Mouse (Mus musculus) midbrain, embryonic 12.5 days (tissue): ENCODE results near the gene Brd9. TPM values are rescaled to one million over a fixed set of nuclear protein-coding genes. Genes with fewer than 3 reads are reported as not detected.
A peak's percentile ranks its signal among the peaks of the same experiment; 100 is the strongest.
"Not testable (repeated sequence)": the region's sequence is repeated elsewhere in the genome, so short reads cannot be mapped to it uniquely, and the experiment has no call there.

ENCODE experiments used
- ATAC-seq: fragments of 200-750 bp; cut with Nextera tagmentation; 2 replicates; pipeline ENCODE4 v1.8.0; 2017; ENCODE audit warnings: low read depth, moderate TSS enrichment, moderate library complexity; ENCODE audit not compliant: low FRiP score
- H3K27ac ChIP-seq: fragments of 300-500 bp; sonication (generic); replicated peaks from 2 replicates; pipeline ENCODE4 v1.5.1; 2016; ENCODE audit warnings: mild to moderate bottlenecking
- H3K27me3 ChIP-seq: fragments of 300-500 bp; sonication (generic); 2 replicates; pipeline ENCODE4 v1.6.1; 2016; ENCODE audit warnings: mild to moderate bottlenecking
- H3K36me3 ChIP-seq: fragments of 300-500 bp; sonication (generic); 2 replicates; pipeline ENCODE4 v1.6.1; 2016
- H3K4me1 ChIP-seq: fragments of 300-500 bp; sonication (generic); 2 replicates; pipeline ENCODE4 v1.6.1; 2016
- H3K4me2 ChIP-seq: fragments of 300-500 bp; sonication (generic); replicated peaks from 2 replicates; pipeline ENCODE4 v1.6.1; 2016; ENCODE audit warnings: mild to moderate bottlenecking, moderate library complexity
- H3K4me3 ChIP-seq: fragments of 300-500 bp; sonication (generic); 2 replicates; pipeline ENCODE4 v1.5.1; 2016; ENCODE audit warnings: mild to moderate bottlenecking
- H3K9ac ChIP-seq: fragments of 300-500 bp; sonication (generic); replicated peaks from 2 replicates; pipeline ENCODE4 v1.6.1; 2016; ENCODE audit warnings: mild to moderate bottlenecking, moderate library complexity
- H3K9me3 ChIP-seq: fragments of 300-500 bp; sonication (generic); 2 replicates; pipeline ENCODE4 v1.6.1; 2016; ENCODE audit warnings: mild to moderate bottlenecking
- WGBS: fragments of 180-500 bp; shearing (Covaris S2); methylation state at CpG from one replicate; pipeline ENCODE4 v1.1.7; 2016; 5-methylcytosine and 5-hydroxymethylcytosine counted together
- microRNA-seq: library from miRNA; unstranded; fragments of <30 nt; microRNA quantifications from one replicate; pipeline ENCODE4, GENCODE M21; 2017
- polyA plus RNA-seq: library from polyadenylated mRNA; unstranded; fragments of >200 nt; fragmentation: Nextera tagmentation; extraction: Ambion mirVana; gene quantifications from 2 replicates; pipeline ENCODE4 v1.2.1, GENCODE M21; 2016

Brd9 gene
- polyA plus RNA-seq, 1 experiment from 2014 or later = 83.8 TPM

- H3K27ac ChIP-seq = no peak overlapping the region
- 84% methylated on average over 4 of the region's 4 CpGs for WGBS
Observed at GRCm38 (mm10) chr13:73996456-73996855, 58.8 kb downstream of the Brd9 start.

GRCm38 (mm10) chr13:74000519-74000918 lies 62.9 kb downstream of the Brd9 start:
- Histone ChIP-seq H3K4me3 (no peak overlapping the region), H3K9me3 (no peaks in the 10 kb centered on the region), H3K27ac (no peak overlapping the region), H3K36me3 (no peaks in the 10 kb centered on the region), H3K27me3 (peaks cover 3% of the 10 kb centered on the region; the same call in 1 of the 2 replicates), H3K9ac (no peak overlapping the region), H3K4me1 (no peaks in the 10 kb centered on the region), H3K4me2 (no peak overlapping the region)
- ATAC-seq = no peak

More at GRCm38 (mm10) chr13:73996456-73996855, 58.8 kb downstream of the Brd9 start:
- ATAC-seq = no peak
- Histone ChIP-seq H3K9me3 (no peaks in the 10 kb centered on the region), H3K4me1 (no peaks in the 10 kb centered on the region), H3K4me3 (no peak overlapping the region), H3K9ac (no peak overlapping the region), H3K27me3 (no peaks in the 10 kb centered on the region), H3K36me3 (no peaks in the 10 kb centered on the region), H3K4me2 (no peak overlapping the region)

- Histone ChIP-seq H3K9ac (no peak overlapping the region), H3K36me3 (no peaks in the 10 kb centered on the region), H3K4me1 (no peaks in the 10 kb centered on the region), H3K4me3 (no peak overlapping the region), H3K27me3 (peaks cover 3% of the 10 kb centered on the region; the same call in 1 of the 2 replicates), H3K4me2 (no peak overlapping the region), H3K9me3 (no peaks in the 10 kb centered on the region), H3K27ac (no peak overlapping the region)
- 89% methylated on average over 6 of the region's 6 CpGs for WGBS
- ATAC-seq = no peak
Observed at GRCm38 (mm10) chr13:74000961-74001360, 63.4 kb downstream of the Brd9 start.

- Histone ChIP-seq H3K9me3 (no peaks in the 10 kb centered on the region), H3K4me3 (no peak overlapping the region), H3K27ac (no peak overlapping the region), H3K4me2 (no peak overlapping the region), H3K27me3 (peaks cover 3% of the 10 kb centered on the region; the same call in 1 of the 2 replicates), H3K4me1 (no peaks in the 10 kb centered on the region), H3K9ac (no peak overlapping the region), H3K36me3 (no peaks in the 10 kb centered on the region)
- WGBS = 75% methylated on average over 4 of the region's 4 CpGs
- ATAC-seq = no peak
Observed at GRCm38 (mm10) chr13:74001492-74001891, 63.9 kb downstream of the Brd9 start.

- H3K27ac ChIP-seq, H3K4me3 ChIP-seq, H3K36me3 ChIP-seq, H3K9ac ChIP-seq, H3K9me3 ChIP-seq, ATAC-seq, H3K4me2 ChIP-seq: not testable (repeated sequence)
- WGBS = 93% methylated on average over 4 of the region's 4 CpGs
- Histone ChIP-seq H3K27me3 (peaks cover 44% of the 10 kb centered on the region), H3K4me1 (peaks cover 13% of the 10 kb centered on the region; the same call in 1 of the 2 replicates)
Observed at GRCm38 (mm10) chr13:74006881-74007280, 69.3 kb downstream of the Brd9 start.

- peaks cover 13% of the 10 kb centered on the region; the same call in 1 of the 2 replicates for H3K4me1 ChIP-seq
- peaks cover 48% of the 10 kb centered on the region for H3K27me3 ChIP-seq
- WGBS = 76% methylated on average over 2 of the region's 2 CpGs
- not testable (repeated sequence) for ATAC-seq, H3K4me3 ChIP-seq, H3K9ac ChIP-seq, H3K9me3 ChIP-seq, H3K4me2 ChIP-seq, H3K36me3 ChIP-seq, H3K27ac ChIP-seq
Observed at GRCm38 (mm10) chr13:74008216-74008615, 70.6 kb downstream of the Brd9 start.

GRCm38 (mm10) chr13:74008948-74009718 lies 71.5 kb downstream of the Brd9 start, which contains the start of gene Tppp:
Tppp (plus strand) TSS chr13:74009407.
- H3K4me2 ChIP-seq = peak within 1 kb of the TSS; percentile 95
- ATAC-seq = peak; percentile 94
- under 1% methylated on average over 50 of the region's 56 CpGs for WGBS
- peak within 1 kb of the TSS; percentile 53 for H3K4me3 ChIP-seq
- peak within 1 kb of the TSS; percentile 43 for H3K9ac ChIP-seq
- H3K27ac ChIP-seq = peak within 1 kb of the TSS; percentile 54; the same call in 1 of the 2 replicates
- peaks cover 13% of the 10 kb centered on the region; the same call in 1 of the 2 replicates for H3K4me1 ChIP-seq
- H3K27me3 ChIP-seq = peaks cover 53% of the 10 kb centered on the region
- H3K9me3 ChIP-seq = no peaks in the 10 kb centered on the region
- no peaks in the 10 kb centered on the region for H3K36me3 ChIP-seq

- Histone ChIP-seq H3K9me3 (no peaks in the 10 kb centered on the region), H3K36me3 (no peaks in the 10 kb centered on the region), H3K9ac (peak overlapping the region; percentile 43), H3K4me1 (peaks cover 13% of the 10 kb centered on the region; the same call in 1 of the 2 replicates), H3K4me3 (peak overlapping the region; percentile 53), H3K4me2 (peak overlapping the region; percentile 95), H3K27ac (peak overlapping the region; percentile 54), H3K27me3 (peaks cover 59% of the 10 kb centered on the region)
- WGBS = under 1% methylated on average over 55 of the region's 55 CpGs
- ATAC-seq = peak; percentile 67
Observed at GRCm38 (mm10) chr13:74009791-74010614, 72.4 kb downstream of the Brd9 start.

Small RNA genes lying within 50 kb of the gene (microRNA-seq; reads per million reads assigned to microRNA genes)
- not detected for gene Gm25197

Other genes starting within 250 kb of the Brd9 start
- 0.15 TPM in 1 of 2 replicates, not detected in the other for gene Slc6a19, start 232.9 kb upstream of the Brd9 start, polyA plus RNA-seq
- 38.7 and 39.0 TPM in 2 replicates for gene Slc12a7, start 204.7 kb upstream of the Brd9 start, polyA plus RNA-seq
- 9.6 and 11.2 TPM in 2 replicates for gene Nkd2, start 90.2 kb upstream of the Brd9 start, polyA plus RNA-seq
- 34.4 and 38.2 TPM in 2 replicates for gene Trip13, start within 50 bp of the Brd9 start, polyA plus RNA-seq
- not detected in 2 replicates for gene Zdhhc11, start 26.0 kb downstream of the Brd9 start, polyA plus RNA-seq
- 4.2 and 4.5 TPM in 2 replicates for gene Tppp, start 71.6 kb downstream of the Brd9 start, polyA plus RNA-seq
- 16.9 and 18.6 TPM in 2 replicates for gene Cep72, start 124.5 kb downstream of the Brd9 start, polyA plus RNA-seq
- gene Slc9a3, start 183.6 kb downstream of the Brd9 start, polyA plus RNA-seq = 0.04 TPM in 2 replicates